Mouse (Mus musculus): ENCODE measurements around the gene Tenm4. TPM values are rescaled to one million over a fixed set of nuclear protein-coding genes. Genes with fewer than 3 reads are reported as not detected.

Gene Tenm4
- polyA plus RNA-seq, 1 experiment from 2014 or later: 41.4 TPM

GRCm38 (mm10) chr7:96820343-96820742, 649.3 kb downstream of the Tenm4 start:
- 22% methylated on average over 6 of the region's 6 CpGs for WGBS
- ATAC-seq: peak; percentile 57; the same call in 1 of the 2 replicates
- Histone ChIP-seq H3K4me3 (ENCODE audit: low read depth, low read length) (no peak overlapping the region), H3K27ac (ENCODE audit: low read length) (no peak overlapping the region), H3K27me3 (ENCODE audit: control insufficient read depth, insufficient read depth, low read depth, low read length) (no peaks in the 10 kb centered on the region), H3K9ac (ENCODE audit: low read depth, low read length) (no peak overlapping the region), H3K36me3 (ENCODE audit: control insufficient read depth, insufficient read depth, low read length) (no peaks in the 10 kb centered on the region), H3K4me1 (ENCODE audit: control insufficient read depth, insufficient read depth, low read length) (peaks cover 9% of the 10 kb centered on the region), H3K4me2 (ENCODE audit: low read length) (no peak overlapping the region), H3K9me3 (replicated peaks; ENCODE audit: control insufficient read depth, low read length, poor library complexity, severe bottlenecking) (no peaks in the 10 kb centered on the region)

- 80% methylated on average over 6 of the region's 6 CpGs for WGBS
- H3K4me2 ChIP-seq (ENCODE audit: low read length): no peak overlapping the region
- H3K4me1 ChIP-seq (ENCODE audit: control insufficient read depth, insufficient read depth, low read length): peaks cover under 1% of the 10 kb centered on the region; the same call in 1 of the 2 replicates
- no peak overlapping the region for H3K9ac ChIP-seq (ENCODE audit: low read depth, low read length)
- no peak overlapping the region for H3K4me3 ChIP-seq (ENCODE audit: low read depth, low read length)
- H3K9me3 ChIP-seq (replicated peaks; ENCODE audit: control insufficient read depth, low read length, poor library complexity, severe bottlenecking): no peaks in the 10 kb centered on the region
- no peak overlapping the region for H3K27ac ChIP-seq (ENCODE audit: low read length)
- no peaks in the 10 kb centered on the region for H3K36me3 ChIP-seq (ENCODE audit: control insufficient read depth, insufficient read depth, low read length)
- ATAC-seq: no peak
- no peaks in the 10 kb centered on the region for H3K27me3 ChIP-seq (ENCODE audit: control insufficient read depth, insufficient read depth, low read depth, low read length)
Observed at GRCm38 (mm10) chr7:96826101-96826500, 655.1 kb downstream of the Tenm4 start.

- Histone ChIP-seq H3K27ac (ENCODE audit: low read length) (no peak overlapping the region), H3K27me3 (ENCODE audit: control insufficient read depth, insufficient read depth, low read depth, low read length) (no peaks in the 10 kb centered on the region)
- WGBS: 92% methylated on average over 6 of the region's 6 CpGs
Observed at GRCm38 (mm10) chr7:96826672-96827071, 655.6 kb downstream of the Tenm4 start.

GRCm38 (mm10) chr7:96832551-96832950, 661.5 kb downstream of the Tenm4 start:
- 32% methylated on average over 9 of the region's 9 CpGs for WGBS
- H3K27ac ChIP-seq (ENCODE audit: low read length): peak overlapping the region; percentile 62
- H3K9me3 ChIP-seq (replicated peaks; ENCODE audit: control insufficient read depth, low read length, poor library complexity, severe bottlenecking): no peaks in the 10 kb centered on the region
- no peaks in the 10 kb centered on the region for H3K27me3 ChIP-seq (ENCODE audit: control insufficient read depth, insufficient read depth, low read depth, low read length)
- no peak overlapping the region for H3K4me2 ChIP-seq (ENCODE audit: low read length)
- H3K4me3 ChIP-seq (ENCODE audit: low read depth, low read length): no peak overlapping the region
- H3K36me3 ChIP-seq (ENCODE audit: control insufficient read depth, insufficient read depth, low read length): no peaks in the 10 kb centered on the region; the same call in 1 of the 2 replicates
- H3K9ac ChIP-seq (ENCODE audit: low read depth, low read length): no peak overlapping the region
- peak; percentile 66 for ATAC-seq
- peaks cover 24% of the 10 kb centered on the region for H3K4me1 ChIP-seq (ENCODE audit: control insufficient read depth, insufficient read depth, low read length)

More at GRCm38 (mm10) chr7:96826672-96827071, 655.6 kb downstream of the Tenm4 start:
- Histone ChIP-seq H3K4me1 (ENCODE audit: control insufficient read depth, insufficient read depth, low read length) (peaks cover 7% of the 10 kb centered on the region), H3K4me3 (ENCODE audit: low read depth, low read length) (no peak overlapping the region), H3K4me2 (ENCODE audit: low read length) (no peak overlapping the region), H3K9me3 (replicated peaks; ENCODE audit: control insufficient read depth, low read length, poor library complexity, severe bottlenecking) (no peaks in the 10 kb centered on the region), H3K36me3 (ENCODE audit: control insufficient read depth, insufficient read depth, low read length) (no peaks in the 10 kb centered on the region), H3K9ac (ENCODE audit: low read depth, low read length) (no peak overlapping the region)
- ATAC-seq: no peak

GRCm38 (mm10) chr7:96833012-96833411, 662.0 kb downstream of the Tenm4 start:
- ATAC-seq: peak; percentile 52
- H3K9me3 ChIP-seq (replicated peaks; ENCODE audit: control insufficient read depth, low read length, poor library complexity, severe bottlenecking): no peaks in the 10 kb centered on the region
- H3K27me3 ChIP-seq (ENCODE audit: control insufficient read depth, insufficient read depth, low read depth, low read length): no peaks in the 10 kb centered on the region
- 34% methylated on average over 3 of the region's 3 CpGs for WGBS
- H3K4me1 ChIP-seq (ENCODE audit: control insufficient read depth, insufficient read depth, low read length): peaks cover 24% of the 10 kb centered on the region
- no peak overlapping the region for H3K9ac ChIP-seq (ENCODE audit: low read depth, low read length)
- H3K36me3 ChIP-seq (ENCODE audit: control insufficient read depth, insufficient read depth, low read length): no peaks in the 10 kb centered on the region; the same call in 1 of the 2 replicates
- no peak overlapping the region for H3K4me2 ChIP-seq (ENCODE audit: low read length)
- no peak overlapping the region for H3K4me3 ChIP-seq (ENCODE audit: low read depth, low read length)
- peak overlapping the region; percentile 62 for H3K27ac ChIP-seq (ENCODE audit: low read length)

- no peak for ATAC-seq
- no peaks in the 10 kb centered on the region; the same call in 1 of the 2 replicates for H3K36me3 ChIP-seq (ENCODE audit: control insufficient read depth, insufficient read depth, low read length)
- peak overlapping the region; percentile 59; the same call in 1 of the 2 replicates for H3K27ac ChIP-seq (ENCODE audit: low read length)
- no peak overlapping the region for H3K4me3 ChIP-seq (ENCODE audit: low read depth, low read length)
- H3K4me2 ChIP-seq (ENCODE audit: low read length): no peak overlapping the region
- WGBS: 42% methylated on average over 6 of the region's 6 CpGs
- no peaks in the 10 kb centered on the region for H3K9me3 ChIP-seq (replicated peaks; ENCODE audit: control insufficient read depth, low read length, poor library complexity, severe bottlenecking)
- H3K4me1 ChIP-seq (ENCODE audit: control insufficient read depth, insufficient read depth, low read length): peaks cover 24% of the 10 kb centered on the region
- no peaks in the 10 kb centered on the region for H3K27me3 ChIP-seq (ENCODE audit: control insufficient read depth, insufficient read depth, low read depth, low read length)
- no peak overlapping the region for H3K9ac ChIP-seq (ENCODE audit: low read depth, low read length)
Observed at GRCm38 (mm10) chr7:96834681-96835289, 663.7 kb downstream of the Tenm4 start.

- WGBS: 48% methylated on average over 2 of the region's 2 CpGs
- Histone ChIP-seq H3K27ac (ENCODE audit: low read length) (no peak overlapping the region), H3K4me1 (ENCODE audit: control insufficient read depth, insufficient read depth, low read length) (peaks cover 24% of the 10 kb centered on the region), H3K4me3 (ENCODE audit: low read depth, low read length) (no peak overlapping the region), H3K4me2 (ENCODE audit: low read length) (no peak overlapping the region), H3K27me3 (ENCODE audit: control insufficient read depth, insufficient read depth, low read depth, low read length) (no peaks in the 10 kb centered on the region), H3K9ac (ENCODE audit: low read depth, low read length) (no peak overlapping the region), H3K36me3 (ENCODE audit: control insufficient read depth, insufficient read depth, low read length) (no peaks in the 10 kb centered on the region; the same call in 1 of the 2 replicates), H3K9me3 (replicated peaks; ENCODE audit: control insufficient read depth, low read length, poor library complexity, severe bottlenecking) (no peaks in the 10 kb centered on the region)
- no peak for ATAC-seq
Observed at GRCm38 (mm10) chr7:96835313-96835712, 664.3 kb downstream of the Tenm4 start.

GRCm38 (mm10) chr7:96838271-96838841, 667.3 kb downstream of the Tenm4 start:
- Histone ChIP-seq H3K4me2 (ENCODE audit: low read length) (no peak overlapping the region), H3K4me1 (ENCODE audit: control insufficient read depth, insufficient read depth, low read length) (peaks cover 5% of the 10 kb centered on the region), H3K36me3 (ENCODE audit: control insufficient read depth, insufficient read depth, low read length) (no peaks in the 10 kb centered on the region; the same call in 1 of the 2 replicates), H3K27me3 (ENCODE audit: control insufficient read depth, insufficient read depth, low read depth, low read length) (no peaks in the 10 kb centered on the region), H3K9ac (ENCODE audit: low read depth, low read length) (no peak overlapping the region), H3K27ac (ENCODE audit: low read length) (no peak overlapping the region), H3K4me3 (ENCODE audit: low read depth, low read length) (no peak overlapping the region), H3K9me3 (replicated peaks; ENCODE audit: control insufficient read depth, low read length, poor library complexity, severe bottlenecking) (no peaks in the 10 kb centered on the region)
- WGBS: 74% methylated on average over 8 of the region's 8 CpGs
- no peak for ATAC-seq

- Histone ChIP-seq H3K27me3 (ENCODE audit: control insufficient read depth, insufficient read depth, low read depth, low read length) (no peaks in the 10 kb centered on the region), H3K9me3 (replicated peaks; ENCODE audit: control insufficient read depth, low read length, poor library complexity, severe bottlenecking) (no peaks in the 10 kb centered on the region), H3K4me2 (ENCODE audit: low read length) (no peak overlapping the region), H3K27ac (ENCODE audit: low read length) (no peak overlapping the region), H3K9ac (ENCODE audit: low read depth, low read length) (no peak overlapping the region), H3K4me3 (ENCODE audit: low read depth, low read length) (no peak overlapping the region), H3K4me1 (ENCODE audit: control insufficient read depth, insufficient read depth, low read length) (peaks cover 5% of the 10 kb centered on the region), H3K36me3 (ENCODE audit: control insufficient read depth, insufficient read depth, low read length) (no peaks in the 10 kb centered on the region; the same call in 1 of the 2 replicates)
- ATAC-seq: no peak
- 97% methylated on average over 4 of the region's 4 CpGs for WGBS
Observed at GRCm38 (mm10) chr7:96838926-96839325, 667.9 kb downstream of the Tenm4 start.
